Mouse (Mus musculus): ENCODE results near the gene Hes7. TPM values are rescaled to one million over a fixed set of nuclear protein-coding genes. Genes with fewer than 3 reads are reported as not detected.

The Hes7 gene
- total and polyA plus RNA-seq, 3 experiments = 0.04 TPM; not detected in 2

GRCm38 (mm10) chr11:69109032-69109900 lies 10.9 kb upstream of the Hes7 start:
- no peak overlapping the region for H3K9ac ChIP-seq (ENCODE audit: insufficient read depth, low read depth)
- peaks cover 0 to 18% of the 10 kb centered on the region in 2 experiments; a peak in 2 of 4 replicates for H3K4me1 ChIP-seq (ENCODE audit: control insufficient read depth in 1 of 2, insufficient read depth in 2 of 2)
- H3K4me3 ChIP-seq (replicated peaks in 1 of 3; ENCODE audit: low read depth in 2 of 3, low read length in 2 of 3, poor library complexity in 1 of 3) = no peak overlapping the region
- TF ChIP-seq SIN3A (IDR thresholded peaks at IDR 0.05; ENCODE audit: low read length) = no peak
- no peak for TF ChIP-seq ELF1 (IDR thresholded peaks at IDR 0.05; ENCODE audit: low read depth, low read length)
- no peak for TF ChIP-seq E2F4 (IDR thresholded peaks at IDR 0.05; ENCODE audit: insufficient replicate concordance, low read depth, low read length)
- no peak for TF ChIP-seq EP300 (IDR thresholded peaks at IDR 0.05; ENCODE audit: low read length)
- TF ChIP-seq POLR2AphosphoS2 (IDR thresholded peaks at IDR 0.05; ENCODE audit: low read depth, low read length) = no peak
- TF ChIP-seq TCF12 (IDR thresholded peaks at IDR 0.05; ENCODE audit: low read depth, low read length) = no peak
- TF ChIP-seq TBP (conservative IDR thresholded peaks at IDR 0.05; ENCODE audit: low read depth, low read length) = no peak
- TF ChIP-seq IRF4 (IDR thresholded peaks at IDR 0.05; ENCODE audit: low read depth, low read length) = no peak
- TF ChIP-seq RCOR1 (conservative IDR thresholded peaks at IDR 0.05; ENCODE audit: low read depth, low read length) = no peak
- TF ChIP-seq MAFK (IDR thresholded peaks at IDR 0.05; ENCODE audit: insufficient replicate concordance, low read length) = no peak
- no peak for TF ChIP-seq ZKSCAN1 (IDR thresholded peaks at IDR 0.05; ENCODE audit: borderline replicate concordance, low read depth, low read length)
- no peak for TF ChIP-seq RAD21 (IDR thresholded peaks at IDR 0.05; ENCODE audit: low read depth, low read length)
- no peak for TF ChIP-seq BHLHE40 (IDR thresholded peaks at IDR 0.05; ENCODE audit: low read depth, low read length)
- TF ChIP-seq MEF2A (IDR thresholded peaks at IDR 0.05; ENCODE audit: borderline replicate concordance, low read depth, low read length) = no peak
- TF ChIP-seq KAT2A (IDR thresholded peaks at IDR 0.05; ENCODE audit: insufficient replicate concordance, low read length) = no peak
- no peak for TF ChIP-seq MXI1 (IDR thresholded peaks at IDR 0.05; ENCODE audit: low read depth, low read length)
- no peak for TF ChIP-seq ZMIZ1 (IDR thresholded peaks at IDR 0.05; ENCODE audit: low read depth, low read length)
- no peak for TF ChIP-seq CHD1 (IDR thresholded peaks at IDR 0.05; ENCODE audit: low read depth, low read length)
- TF ChIP-seq MAZ (IDR thresholded peaks at IDR 0.05; ENCODE audit: low read depth, low read length) = no peak
- TF ChIP-seq SMC3 (IDR thresholded peaks at IDR 0.05; ENCODE audit: low read depth, low read length) = no peak
- peaks cover 52 to 58% of the 10 kb centered on the region in 2 experiments for H3K36me3 ChIP-seq (replicated peaks in 1 of 2; ENCODE audit: control insufficient read depth in 1 of 2, insufficient read depth in 1 of 2, low read length in 1 of 2)
- in situ Hi-C loops (cut with MboI; ENCODE audit: low pct_ligation_motif_present, low pct_unique_long_range_greater_than_20kb, low sequenced_read_pairs) (no loop called here), dilution Hi-C loops (cut with MboI; ENCODE audit: extremely low pct_ligation_motif_present, extremely low pct_unique_long_range_greater_than_20kb, low sequenced_read_pairs) (no loop called here)
- H3K27me3 ChIP-seq (replicated peaks) = peaks cover 35% of the 10 kb centered on the region
- H3K4me2 ChIP-seq (ENCODE audit: insufficient read depth, low read depth, poor library complexity, severe bottlenecking) = no peak overlapping the region
- no peaks in the 10 kb centered on the region for H3K9me3 ChIP-seq (replicated peaks; ENCODE audit: low read length)
- no peak for DNase-seq (ENCODE audit: extremely low read depth)
- H3K27ac ChIP-seq (ENCODE audit: insufficient read depth, low read depth) = no peak overlapping the region
- no peaks in the 10 kb centered on the region for H3K79me2 ChIP-seq (replicated peaks; ENCODE audit: control insufficient read depth, extremely low read depth, insufficient read depth, poor library complexity, severe bottlenecking)
